Mouse (Mus musculus): ENCODE data around the gene Stard3.

GRCm38 (mm10) chr11:98409341-98409822, 51.2 kb downstream of the Stard3 start:
- TF ChIP-seq CHD1 (IDR thresholded peaks at IDR 0.05; ENCODE audit: low read depth, low read length) = no peak
- no peak for TF ChIP-seq USF1 (IDR thresholded peaks at IDR 0.05; ENCODE audit: low read depth, low read length)
- TF ChIP-seq BHLHE40 (IDR thresholded peaks at IDR 0.05; ENCODE audit: low read depth, low read length) = no peak
- peak; percentile 27; the same call in 1 of the 2 replicates for TF ChIP-seq ZNF384 (IDR thresholded peaks at IDR 0.05; ENCODE audit: low read depth, low read length)
- no peak for TF ChIP-seq POLR2A (IDR thresholded peaks at IDR 0.05; ENCODE audit: low read depth, low read length)
- TF ChIP-seq SIN3A (IDR thresholded peaks at IDR 0.05; ENCODE audit: low read length) = no peak
- no peak for TF ChIP-seq CTCF (conservative IDR thresholded peaks at IDR 0.05 in 1 of 2, IDR thresholded peaks at IDR 0.05 in 1 of 2; ENCODE audit: low read depth in 2 of 2, low read length in 2 of 2)
- TF ChIP-seq UBTF (IDR thresholded peaks at IDR 0.05; ENCODE audit: low read depth, low read length) = no peak
- no peak for TF ChIP-seq GABPA (IDR thresholded peaks at IDR 0.05; ENCODE audit: insufficient replicate concordance, low read depth, low read length)

All from CH12.LX (cell line).